36 mouse cellular contexts compared by ENCODE assay signal in the genomic region with DNA sequence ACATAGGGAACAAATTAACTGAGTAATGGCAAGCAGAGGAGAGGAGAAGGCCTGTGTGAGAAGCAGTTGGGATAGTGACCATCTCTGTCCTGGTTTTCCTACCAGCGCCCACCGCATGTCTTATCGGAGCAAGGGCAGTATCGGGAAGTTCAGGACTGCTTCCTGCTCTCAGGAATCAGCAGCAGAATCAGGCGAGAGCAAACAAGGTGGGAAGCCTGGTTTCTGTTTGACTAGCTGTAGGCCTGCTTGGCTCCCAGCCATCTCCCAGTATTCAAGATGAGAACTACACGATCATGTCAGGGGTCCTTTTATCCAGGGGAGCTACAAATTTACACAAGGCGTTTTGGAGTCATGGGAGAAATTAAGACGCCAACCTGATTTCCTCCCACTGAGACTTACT. TPM values are rescaled to one million over a fixed set of nuclear protein-coding genes. Genes with fewer than 3 reads are reported as not detected.
DNase-seq lines count a peak whose midpoint lies in the region; ATAC-seq lines count a peak whose summit lies in the region.
"Had no signal": no experiment of that assay in that cellular context is flagged by ENCODE, and none has a peak within 500 bp of the region (broad histone marks: within the 10 kb centered on the region; RNA-seq: fewer than 3 reads in every experiment).

No protein-coding gene starts in this region.

- H3K4me3 ChIP-seq in kidney, embryonic 16.5 days (ENCODE audit: low read length): no peak overlapping the region
- H3K4me3 ChIP-seq in lung, embryonic 15.5 days: no peak overlapping the region
- no peak overlapping the region for H3K4me3 ChIP-seq in stomach, embryonic 15.5 days (replicated peaks)
- H3K4me3 ChIP-seq in intestine, embryonic 16.5 days (ENCODE audit: low read length): no peak overlapping the region
- H3K4me3 ChIP-seq: embryonic facial prominence, embryonic 13.5 days; forebrain, embryonic 10.5 days; forebrain, embryonic 15.5 days; hindbrain, embryonic 13.5 days; liver, embryonic 13.5 days had no signal

- intact Hi-C loops in heart, postnatal 10 days (cut with DNase I): no loop called here

- no peak overlapping the region for H3K27ac ChIP-seq in kidney, embryonic 16.5 days (ENCODE audit: low read length)
- H3K27ac ChIP-seq in lung, embryonic 15.5 days: peak overlapping the region; percentile 90
- H3K27ac ChIP-seq in stomach, embryonic 15.5 days: peak overlapping the region; percentile 54; the same call in 1 of the 2 replicates
- H3K27ac ChIP-seq in intestine, embryonic 16.5 days (ENCODE audit: low read length): no peak overlapping the region
- H3K27ac ChIP-seq: embryonic facial prominence, embryonic 13.5 days; forebrain, embryonic 10.5 days; forebrain, embryonic 15.5 days; hindbrain, embryonic 13.5 days; liver, embryonic 13.5 days had no signal

- H3K4me2 ChIP-seq in kidney, embryonic 16.5 days (replicated peaks; ENCODE audit: low read depth, low read length): no peak overlapping the region
- peak overlapping the region; percentile 6; the same call in 1 of the 2 replicates for H3K4me2 ChIP-seq in lung, embryonic 15.5 days
- H3K4me2 ChIP-seq in stomach, embryonic 15.5 days: no peak overlapping the region; the same call in 1 of the 2 replicates
- H3K4me2 ChIP-seq in intestine, embryonic 16.5 days (ENCODE audit: low read depth, low read length): no peak overlapping the region
- H3K4me2 ChIP-seq: embryonic facial prominence, embryonic 13.5 days; forebrain, embryonic 15.5 days; heart, embryonic 11.5 days; hindbrain, embryonic 13.5 days; liver, embryonic 13.5 days had no signal

- DNase-seq in kidney, postnatal 10 days: peak; percentile 32
- DNase-seq in lung, postnatal 14 days: no peak
- DNase-seq in heart, postnatal 10 days: no peak
- DNase-seq: adrenal gland, postnatal 10 days; cerebellum, adult 11 months; cerebellum, adult 9-10 months; gastrocnemius, postnatal 36 days; heart, adult 18-20 months; heart, postnatal 4 days; kidney, postnatal 4 days; layer of hippocampus, postnatal 36 days; left cerebral cortex, postnatal 4 days; liver, embryonic 13.5 days; midbrain, embryonic 14.5 days; right cerebral cortex, postnatal 14 days; thymus, postnatal 4 days had no signal

- H3K27me3 ChIP-seq in kidney, embryonic 16.5 days (ENCODE audit: insufficient read depth, low read length): no peaks in the 10 kb centered on the region
- H3K27me3 ChIP-seq in lung, embryonic 15.5 days: no peaks in the 10 kb centered on the region
- no peaks in the 10 kb centered on the region for H3K27me3 ChIP-seq in stomach, embryonic 15.5 days (replicated peaks)
- H3K27me3 ChIP-seq in intestine, embryonic 16.5 days (replicated peaks; ENCODE audit: control insufficient read depth, insufficient read depth, low read length): no peaks in the 10 kb centered on the region
- H3K27me3 ChIP-seq: embryonic facial prominence, embryonic 13.5 days; forebrain, embryonic 15.5 days; hindbrain, embryonic 13.5 days; liver, embryonic 13.5 days had no signal

- no peaks in the 10 kb centered on the region for H3K36me3 ChIP-seq in kidney, embryonic 16.5 days (ENCODE audit: insufficient read depth, low read length)
- H3K36me3 ChIP-seq in lung, embryonic 15.5 days: no peaks in the 10 kb centered on the region
- H3K36me3 ChIP-seq in stomach, embryonic 15.5 days: no peaks in the 10 kb centered on the region
- H3K36me3 ChIP-seq in intestine, embryonic 16.5 days (ENCODE audit: control insufficient read depth, insufficient read depth, low read length): no peaks in the 10 kb centered on the region
- H3K36me3 ChIP-seq: embryonic facial prominence, embryonic 13.5 days; forebrain, embryonic 10.5 days; forebrain, embryonic 15.5 days; G1E; hindbrain, embryonic 13.5 days; liver, embryonic 13.5 days had no signal

- no peak overlapping the region for H3K9ac ChIP-seq in kidney, embryonic 16.5 days (replicated peaks; ENCODE audit: low read length)
- H3K9ac ChIP-seq in lung, embryonic 15.5 days: no peak overlapping the region
- H3K9ac ChIP-seq in stomach, embryonic 15.5 days: no peak overlapping the region
- no peak overlapping the region for H3K9ac ChIP-seq in intestine, embryonic 16.5 days (ENCODE audit: low read depth, low read length)
- H3K9ac ChIP-seq: embryonic facial prominence, embryonic 13.5 days; forebrain, embryonic 15.5 days; hindbrain, embryonic 13.5 days; liver, embryonic 13.5 days had no signal

- WGBS in kidney, embryonic 16.5 days: 72% methylated on average over 8 of the region's 8 CpGs
- 39% methylated on average over 8 of the region's 8 CpGs for WGBS in lung, embryonic 15.5 days
- 57% methylated on average over 8 of the region's 8 CpGs for WGBS in stomach, embryonic 15.5 days
- 50% methylated on average over 8 of the region's 8 CpGs for WGBS in intestine, embryonic 16.5 days

- ATAC-seq in kidney, embryonic 16.5 days (ENCODE audit: low FRiP score, low TSS enrichment): no peak
- ATAC-seq in lung, embryonic 15.5 days (ENCODE audit: borderline replicate concordance, extremely low read depth, low FRiP score, low TSS enrichment): no peak; the same call in 1 of the 2 replicates
- peak; percentile 70; the same call in 1 of the 2 replicates for ATAC-seq in stomach, embryonic 15.5 days (ENCODE audit: insufficient read depth, low FRiP score, low read depth)
- ATAC-seq in intestine, embryonic 16.5 days: no peak
- ATAC-seq: forebrain, embryonic 15.5 days; intestine, postnatal 0 days had no signal

- no peaks in the 10 kb centered on the region for H3K9me3 ChIP-seq in kidney, embryonic 16.5 days (ENCODE audit: low read length)
- H3K9me3 ChIP-seq in lung, embryonic 15.5 days: no peaks in the 10 kb centered on the region
- H3K9me3 ChIP-seq in stomach, embryonic 15.5 days: no peaks in the 10 kb centered on the region
- no peaks in the 10 kb centered on the region for H3K9me3 ChIP-seq in intestine, embryonic 16.5 days (ENCODE audit: control insufficient read depth, low read length)
- H3K9me3 ChIP-seq: embryonic facial prominence, embryonic 13.5 days; forebrain, embryonic 10.5 days; forebrain, embryonic 15.5 days; hindbrain, embryonic 13.5 days; liver, embryonic 13.5 days had no signal

- no peaks in the 10 kb centered on the region for H3K4me1 ChIP-seq in kidney, embryonic 16.5 days (ENCODE audit: insufficient read depth, low read length)
- H3K4me1 ChIP-seq in lung, embryonic 15.5 days: peaks cover 4% of the 10 kb centered on the region; the same call in 1 of the 2 replicates
- H3K4me1 ChIP-seq in stomach, embryonic 15.5 days: no peaks in the 10 kb centered on the region
- no peaks in the 10 kb centered on the region for H3K4me1 ChIP-seq in intestine, embryonic 16.5 days (ENCODE audit: control insufficient read depth, insufficient read depth, low read length)
- H3K4me1 ChIP-seq: embryonic facial prominence, embryonic 13.5 days; forebrain, embryonic 15.5 days; hindbrain, embryonic 13.5 days; liver, embryonic 13.5 days had no signal

RNA-seq across cellular contexts. Expression of gene Cldn18, which starts 8.2 kb away (rescaled TPM):
- polyA plus RNA-seq in kidney, embryonic 16.5 days (2015; fragmentation: Nextera tagmentation; extraction: Ambion mirVana): 6.1 TPM in 1 of 2 replicates, not detected in the other
- 311 and 329 TPM in 2 replicates for polyA plus RNA-seq in lung, embryonic 15.5 days (2015; fragmentation: Nextera tagmentation; extraction: Ambion mirVana)
- polyA plus RNA-seq in stomach, embryonic 15.5 days (2015; fragmentation: Nextera tagmentation; extraction: Ambion mirVana): 236 and 267 TPM in 2 replicates
- polyA plus RNA-seq in intestine, embryonic 16.5 days (2015; fragmentation: Nextera tagmentation; extraction: Ambion mirVana): 0.99 and 1.1 TPM in 2 replicates
- not detected for total RNA-seq in heart, postnatal 10 days (2021)
- total RNA-seq: adrenal gland, postnatal 10 days; common myeloid progenitor, adult 5-6 weeks; gastrocnemius, adult 18-20 months; gastrocnemius, postnatal 36 days; heart, adult 18-20 months; heart, postnatal 4 days; layer of hippocampus, adult 8-10 months; layer of hippocampus, postnatal 36 days; left cerebral cortex, postnatal 4 days; monocyte, adult 5-6 weeks had no signal
- polyA plus RNA-seq: forebrain, embryonic 15.5 days; frontal cortex, adult 2 months; G1E; kidney, embryonic 14.5 days; limb, embryonic 14.5 days; liver, embryonic 13.5 days; midbrain, embryonic 14.5 days; neural tube, embryonic 14.5 days; thymus, postnatal 0 days had no signal

Comparison
In these comparisons a context has a peak if more than half of its experiments do, and no peak if none do; other contexts are left out.
1. H3K27ac ChIP-seq: peak in lung, embryonic 15.5 days (single experiment) and stomach, embryonic 15.5 days (single experiment); none in kidney, embryonic 16.5 days (single experiment) and intestine, embryonic 16.5 days (single experiment).
2. RNA of gene Cldn18, which starts 8.2 kb away (polyA plus RNA-seq): 311 to 329 TPM in lung, embryonic 15.5 days and 236 to 267 TPM in stomach, embryonic 15.5 days; 6.1 TPM in kidney, embryonic 16.5 days and 0.99 to 1.1 TPM in intestine, embryonic 16.5 days; every median in the first group is over 10 times any median in the second.